Mouse (Mus musculus): ENCODE data around the gene Scml4. TPM values are rescaled to one million over a fixed set of nuclear protein-coding genes. Genes with fewer than 3 reads are reported as not detected.

Scml4 gene
- polyA plus RNA-seq, 1 experiment from 2014 or later = 0.30 TPM

- no peak overlapping the region for H3K4me3 ChIP-seq (ENCODE audit: low read depth, low read length)
- H3K36me3 ChIP-seq (ENCODE audit: insufficient read depth) = no peaks in the 10 kb centered on the region
- no peak for TF ChIP-seq CTCF (IDR thresholded peaks at IDR 0.05; ENCODE audit: low read depth)
- no peak overlapping the region for H3K4me2 ChIP-seq
- H3K9ac ChIP-seq = no peak overlapping the region
- H3K27ac ChIP-seq (ENCODE audit: low read depth) = no peak overlapping the region
- H3K4me1 ChIP-seq (ENCODE audit: insufficient read depth) = no peaks in the 10 kb centered on the region
- H3K9me3 ChIP-seq (ENCODE audit: low read depth, low read length) = no peaks in the 10 kb centered on the region
- DNase-seq = no peak
- 82% methylated on average over 13 of the region's 13 CpGs for WGBS
- H3K27me3 ChIP-seq (ENCODE audit: insufficient read depth, low read length) = no peaks in the 10 kb centered on the region
- ATAC-seq (ENCODE audit: insufficient read depth) = no peak
Observed at GRCm38 (mm10) chr10:42848179-42849080, 11.7 kb upstream of the Scml4 start.

- ATAC-seq (ENCODE audit: insufficient read depth) = no peak
Observed at GRCm38 (mm10) chr10:42849081-42849400, 11.1 kb upstream of the Scml4 start.

GRCm38 (mm10) chr10:42854838-42855237 is 5.3 kb upstream of the Scml4 start:
- H3K36me3 ChIP-seq (ENCODE audit: insufficient read depth) = no peaks in the 10 kb centered on the region
- WGBS = 59% methylated on average over 4 of the region's 4 CpGs
- no peaks in the 10 kb centered on the region for H3K4me1 ChIP-seq (ENCODE audit: insufficient read depth)
- 0 out of 2 replicates have a peak overlapping the region, but pooled peaks have one; percentile 33 for H3K27ac ChIP-seq (ENCODE audit: low read depth)
- DNase-seq (no peak), ATAC-seq (ENCODE audit: insufficient read depth) (0 out of 2 replicates have a peak, but pooled peaks have one; percentile 8)
- H3K4me3 ChIP-seq (ENCODE audit: low read depth, low read length) = no peak overlapping the region
- TF ChIP-seq CTCF (IDR thresholded peaks at IDR 0.05; ENCODE audit: low read depth) = no peak
- H3K9me3 ChIP-seq (ENCODE audit: low read depth, low read length) = no peaks in the 10 kb centered on the region
- no peak overlapping the region for H3K9ac ChIP-seq
- H3K27me3 ChIP-seq (ENCODE audit: insufficient read depth, low read length) = no peaks in the 10 kb centered on the region
- no peak overlapping the region for H3K4me2 ChIP-seq

More at GRCm38 (mm10) chr10:42849081-42849400, 11.1 kb upstream of the Scml4 start:
- Histone ChIP-seq H3K27ac (ENCODE audit: low read depth) (no peak overlapping the region), H3K9ac (no peak overlapping the region), H3K36me3 (ENCODE audit: insufficient read depth) (no peaks in the 10 kb centered on the region), H3K4me2 (no peak overlapping the region), H3K4me1 (ENCODE audit: insufficient read depth) (no peaks in the 10 kb centered on the region), H3K9me3 (ENCODE audit: low read depth, low read length) (no peaks in the 10 kb centered on the region), H3K4me3 (ENCODE audit: low read depth, low read length) (no peak overlapping the region), H3K27me3 (ENCODE audit: insufficient read depth, low read length) (no peaks in the 10 kb centered on the region)
- no peak for DNase-seq
- TF ChIP-seq CTCF (IDR thresholded peaks at IDR 0.05; ENCODE audit: low read depth) = no peak
- WGBS = 87% methylated on average over 7 of the region's 7 CpGs

- DNase-seq (peak; percentile 82), ATAC-seq (ENCODE audit: insufficient read depth) (peak; percentile 83; the same call in 1 of the 2 replicates)
- TF ChIP-seq CTCF (IDR thresholded peaks at IDR 0.05; ENCODE audit: low read depth) = no peak
- 11% methylated on average over 5 of the region's 5 CpGs for WGBS
- H3K4me2 ChIP-seq = no peak overlapping the region
- H3K36me3 ChIP-seq (ENCODE audit: insufficient read depth) = no peaks in the 10 kb centered on the region
- H3K27ac ChIP-seq (ENCODE audit: low read depth) = peak overlapping the region; percentile 32; the same call in 1 of the 2 replicates
- H3K27me3 ChIP-seq (ENCODE audit: insufficient read depth, low read length) = no peaks in the 10 kb centered on the region
- H3K9me3 ChIP-seq (ENCODE audit: low read depth, low read length) = no peaks in the 10 kb centered on the region
- H3K9ac ChIP-seq = no peak overlapping the region
- no peaks in the 10 kb centered on the region for H3K4me1 ChIP-seq (ENCODE audit: insufficient read depth)
- no peak overlapping the region for H3K4me3 ChIP-seq (ENCODE audit: low read depth, low read length)
Observed at GRCm38 (mm10) chr10:42855250-42855649, 4.9 kb upstream of the Scml4 start.

GRCm38 (mm10) chr10:42856574-42856973 is 3.6 kb upstream of the Scml4 start:
- no peak for TF ChIP-seq CTCF (IDR thresholded peaks at IDR 0.05; ENCODE audit: low read depth)
- WGBS = 96% methylated on average over 9 of the region's 9 CpGs

GRCm38 (mm10) chr10:42857021-42857420 is 3.1 kb upstream of the Scml4 start:
- H3K9me3 ChIP-seq (ENCODE audit: low read depth, low read length) = no peaks in the 10 kb centered on the region
- no peak overlapping the region for H3K9ac ChIP-seq
- H3K27me3 ChIP-seq (ENCODE audit: insufficient read depth, low read length) = no peaks in the 10 kb centered on the region
- H3K4me1 ChIP-seq (ENCODE audit: insufficient read depth) = no peaks in the 10 kb centered on the region
- ATAC-seq (ENCODE audit: insufficient read depth) (no peak), DNase-seq (no peak)
- H3K36me3 ChIP-seq (ENCODE audit: insufficient read depth) = no peaks in the 10 kb centered on the region
- no peak overlapping the region for H3K27ac ChIP-seq (ENCODE audit: low read depth)
- no peak for TF ChIP-seq CTCF (IDR thresholded peaks at IDR 0.05; ENCODE audit: low read depth)
- H3K4me3 ChIP-seq (ENCODE audit: low read depth, low read length) = no peak overlapping the region
- WGBS = 90% methylated on average over 2 of the region's 2 CpGs
- no peak overlapping the region for H3K4me2 ChIP-seq

More at GRCm38 (mm10) chr10:42856574-42856973, 3.6 kb upstream of the Scml4 start:
- no peak overlapping the region for H3K27ac ChIP-seq (ENCODE audit: low read depth)
- DNase-seq (no peak), ATAC-seq (ENCODE audit: insufficient read depth) (no peak)
- no peak overlapping the region for H3K4me3 ChIP-seq (ENCODE audit: low read depth, low read length)
- no peak overlapping the region for H3K9ac ChIP-seq
- H3K4me2 ChIP-seq = no peak overlapping the region
- H3K36me3 ChIP-seq (ENCODE audit: insufficient read depth) = no peaks in the 10 kb centered on the region
- H3K4me1 ChIP-seq (ENCODE audit: insufficient read depth) = no peaks in the 10 kb centered on the region
- H3K9me3 ChIP-seq (ENCODE audit: low read depth, low read length) = no peaks in the 10 kb centered on the region
- no peaks in the 10 kb centered on the region for H3K27me3 ChIP-seq (ENCODE audit: insufficient read depth, low read length)

GRCm38 (mm10) chr10:42859781-42860158 is 400 bp upstream of the Scml4 start:
- no peak overlapping the region for H3K4me3 ChIP-seq (ENCODE audit: low read depth, low read length)
- H3K9ac ChIP-seq = no peak overlapping the region
- no peaks in the 10 kb centered on the region for H3K27me3 ChIP-seq (ENCODE audit: insufficient read depth, low read length)
- no peak overlapping the region for H3K27ac ChIP-seq (ENCODE audit: low read depth)
- H3K4me1 ChIP-seq (ENCODE audit: insufficient read depth) = no peaks in the 10 kb centered on the region
- H3K36me3 ChIP-seq (ENCODE audit: insufficient read depth) = no peaks in the 10 kb centered on the region
- TF ChIP-seq CTCF (IDR thresholded peaks at IDR 0.05; ENCODE audit: low read depth) = no peak
- WGBS = 38% methylated on average over 2 of the region's 2 CpGs
- DNase-seq = no peak
- no peak for ATAC-seq (ENCODE audit: insufficient read depth)
- no peak overlapping the region for H3K4me2 ChIP-seq
- no peaks in the 10 kb centered on the region for H3K9me3 ChIP-seq (ENCODE audit: low read depth, low read length)
